Mouse (Mus musculus) left cerebral cortex, adult 18-20 months (tissue): ENCODE measurements around the gene Sgpp2. TPM values are rescaled to one million over a fixed set of nuclear protein-coding genes. Genes with fewer than 3 reads are reported as not detected.

ENCODE experiments used
- DNase-seq, 2 experiments: peaks; one replicate each; pipeline ENCODE4 v3.0.0; 2021 to 2022; ENCODE audit warnings: low spot score in 2 of 2, mixed read lengths in 1 of 2
- long read RNA-seq, 2 experiments: library from polyadenylated mRNA; stranded (forward); transcript quantifications; one replicate each; pipeline ENCODE4 v2.0.0; 2021
- total RNA-seq, 2 experiments: library from RNA; stranded (reverse); gene quantifications; 2 replicates each; pipeline ENCODE4 v1.2.3; 2021

Sgpp2 gene
- total RNA-seq = 10 to 100 TPM; 11.1 to 15.4 TPM
- long read RNA-seq, experiment 1, full-length matches to known transcripts = 14 of 18 reads
- long read RNA-seq, experiment 1, partial matches to known transcripts = 0 of 18 reads
- long read RNA-seq, experiment 1, other reads (novel, unspliced or antisense) = 4 of 18 reads
- long read RNA-seq, experiment 2, full-length matches to known transcripts = 4 of 8 reads
- long read RNA-seq, experiment 2, partial matches to known transcripts = 2 of 8 reads
- long read RNA-seq, experiment 2, other reads (novel, unspliced or antisense) = 2 of 8 reads

GRCm38 (mm10) chr1:78310021-78310752 lies at the start of gene Sgpp2:
Sgpp2 (plus strand) TSS chr1:78310345.
- DNase-seq = peak; percentile 28 to 47

GRCm38 (mm10) chr1:78267519-78267918 lies 42.6 kb upstream of the Sgpp2 start:
- DNase-seq = no peak

- no peak for DNase-seq
Observed at GRCm38 (mm10) chr1:78272915-78273314, 37.2 kb upstream of the Sgpp2 start.

- DNase-seq = no peak
Observed at GRCm38 (mm10) chr1:78279128-78279527, 31.0 kb upstream of the Sgpp2 start.

GRCm38 (mm10) chr1:78292397-78292796 lies 17.7 kb upstream of the Sgpp2 start:
- no peak for DNase-seq

- no peak for DNase-seq
Observed at GRCm38 (mm10) chr1:78299670-78300225, 10.4 kb upstream of the Sgpp2 start.

GRCm38 (mm10) chr1:78308688-78309087 lies 1.5 kb upstream of the Sgpp2 start:
- DNase-seq = no peak

- DNase-seq = no peak
Observed at GRCm38 (mm10) chr1:78309280-78309679, 865 bp upstream of the Sgpp2 start.

- DNase-seq = peak; percentile 34 to 56
Observed at GRCm38 (mm10) chr1:78310861-78311341, 756 bp downstream of the Sgpp2 start.

GRCm38 (mm10) chr1:78311482-78311881 lies 1.3 kb downstream of the Sgpp2 start:
- DNase-seq = no peak

GRCm38 (mm10) chr1:78312917-78313316 lies 2.8 kb downstream of the Sgpp2 start:
- no peak for DNase-seq

GRCm38 (mm10) chr1:78313961-78314360 lies 3.8 kb downstream of the Sgpp2 start:
- DNase-seq = no peak

GRCm38 (mm10) chr1:78318089-78318760 lies 8.1 kb downstream of the Sgpp2 start:
- DNase-seq = no peak

- DNase-seq = no peak
Observed at GRCm38 (mm10) chr1:78320291-78320690, 10.1 kb downstream of the Sgpp2 start.

- DNase-seq = no peak
Observed at GRCm38 (mm10) chr1:78322098-78322778, 12.1 kb downstream of the Sgpp2 start.

GRCm38 (mm10) chr1:78322844-78323243 lies 12.7 kb downstream of the Sgpp2 start:
- DNase-seq = no peak

- no peak for DNase-seq
Observed at GRCm38 (mm10) chr1:78324044-78324443, 13.9 kb downstream of the Sgpp2 start.

- DNase-seq = no peak
Observed at GRCm38 (mm10) chr1:78325851-78326250, 15.7 kb downstream of the Sgpp2 start.

GRCm38 (mm10) chr1:78328646-78329045 lies 18.5 kb downstream of the Sgpp2 start:
- DNase-seq = no peak

GRCm38 (mm10) chr1:78329861-78330260 lies 19.7 kb downstream of the Sgpp2 start:
- DNase-seq = no peak

GRCm38 (mm10) chr1:78330620-78331158 lies 20.5 kb downstream of the Sgpp2 start:
- DNase-seq = no peak
